Mouse (Mus musculus) adrenal gland, postnatal 10 days (tissue): ENCODE measurements around the gene Nthl1. TPM values are rescaled to one million over a fixed set of nuclear protein-coding genes. Genes with fewer than 3 reads are reported as not detected.

Experiments used
- microRNA-seq: library from miRNA; unstranded; fragments of <30 nt; microRNA quantifications from one replicate; pipeline ENCODE4 v1.2.0, GENCODE M21; 2021
- total RNA-seq, 2 experiments: library from RNA; stranded (reverse); gene quantifications; 2 replicates each; pipeline ENCODE4 v1.2.3; 2021

Nthl1 gene
- total RNA-seq, 2 experiments from 2014 or later: 6.4 to 11.6 TPM

Small RNAs within 50 kb of the gene (microRNA-seq; reads per million reads assigned to microRNA genes)
- not detected for gene Gm24589

Other genes starting within 250 kb of the Nthl1 start
- 100 to 1,000 TPM in 1 of 2 experiments, 10 to 100 TPM in 1; 79.5 to 103 TPM for gene Rnps1, start 218.1 kb upstream of the Nthl1 start, total RNA-seq
- gene Eci1, start 206.0 kb upstream of the Nthl1 start, total RNA-seq: 100 to 1,000 TPM; 654 to 683 TPM
- gene Dnase1l2, start 189.6 kb upstream of the Nthl1 start, total RNA-seq: 1 to 10 TPM in 1 of 2 experiments, under 1 TPM in 1; 0.96 to 3.0 TPM
- gene E4f1, start 162.4 kb upstream of the Nthl1 start, total RNA-seq: 10 to 100 TPM; 19.0 to 25.2 TPM
- gene Pgp, start 162.3 kb upstream of the Nthl1 start, total RNA-seq: 10 to 100 TPM; 44.0 to 49.2 TPM
- gene Bricd5, start 158.8 kb upstream of the Nthl1 start, total RNA-seq: under 1 TPM; 0.36 to 0.51 TPM
- 10 to 100 TPM; 20.3 to 23.9 TPM for gene Mlst8, start 153.6 kb upstream of the Nthl1 start, total RNA-seq
- gene Caskin1, start 144.1 kb upstream of the Nthl1 start, total RNA-seq: 10 to 100 TPM; 11.1 to 26.5 TPM
- 100 to 1,000 TPM in 1 of 2 experiments, 10 to 100 TPM in 1; 83.5 to 104 TPM for gene Traf7, start 104.7 kb upstream of the Nthl1 start, total RNA-seq
- 1 to 10 TPM; 1.2 to 1.5 TPM for gene Rab26, start 98.5 kb upstream of the Nthl1 start, total RNA-seq
- gene Pkd1, start 82.8 kb upstream of the Nthl1 start, total RNA-seq: 10 to 100 TPM; 40.2 to 51.0 TPM
- gene Tsc2, start 50 bp upstream of the Nthl1 start, total RNA-seq: 100 to 1,000 TPM in 1 of 2 experiments, 10 to 100 TPM in 1; 84.9 to 110 TPM
- gene Slc9a3r2, start 17.6 kb downstream of the Nthl1 start, total RNA-seq: 10 to 100 TPM; 66.9 to 72.8 TPM
- gene Npw, start 25.8 kb downstream of the Nthl1 start, total RNA-seq: not detected
- 10 to 100 TPM; 38.9 to 42.2 TPM for gene Zfp598, start 37.0 kb downstream of the Nthl1 start, total RNA-seq
- gene Syngr3, start 57.3 kb downstream of the Nthl1 start, total RNA-seq: 10 to 100 TPM in 1 of 2 experiments, 1 to 10 TPM in 1; 5.8 to 11.7 TPM
- gene Gfer, start 63.5 kb downstream of the Nthl1 start, total RNA-seq: 10 to 100 TPM; 36.0 to 36.8 TPM
- 1 to 10 TPM; 4.3 to 6.6 TPM for gene Noxo1, start 63.6 kb downstream of the Nthl1 start, total RNA-seq
- gene Tbl3, start 75.0 kb downstream of the Nthl1 start, total RNA-seq: 10 to 100 TPM; 39.1 to 39.9 TPM
- gene Rnf151, start 85.4 kb downstream of the Nthl1 start, total RNA-seq: under 1 TPM in 1 of 2 experiments, not detected in 1; 0.24 TPM
- gene Rps2, start 85.4 kb downstream of the Nthl1 start, total RNA-seq: 100 to 1,000 TPM; 785 to 825 TPM
- 100 to 1,000 TPM; 422 to 522 TPM for gene Ndufb10, start 91.8 kb downstream of the Nthl1 start, total RNA-seq
- 10 to 100 TPM; 12.0 to 51.3 TPM for gene Rpl3l, start 95.1 kb downstream of the Nthl1 start, total RNA-seq
- gene Msrb1, start 104.0 kb downstream of the Nthl1 start, total RNA-seq: 10 to 100 TPM; 75.1 to 93.3 TPM
- 1 to 10 TPM; 1.6 to 2.0 TPM for gene Hs3st6, start 120.3 kb downstream of the Nthl1 start, total RNA-seq
- gene Meiob, start 171.6 kb downstream of the Nthl1 start, total RNA-seq: under 1 TPM; 0.48 to 0.75 TPM
- gene Hagh, start 207.5 kb downstream of the Nthl1 start, total RNA-seq: 100 to 1,000 TPM; 132 to 147 TPM
- gene Fahd1, start 217.7 kb downstream of the Nthl1 start, total RNA-seq: 10 to 100 TPM; 43.4 to 52.2 TPM
- 10 to 100 TPM in 1 of 2 experiments, 1 to 10 TPM in 1; 9.1 to 17.1 TPM for gene Igfals, start 233.3 kb downstream of the Nthl1 start, total RNA-seq